Mouse (Mus musculus): ENCODE measurements around the gene Adnp. TPM values are rescaled to one million over a fixed set of nuclear protein-coding genes. Genes with fewer than 3 reads are reported as not detected.

Adnp gene
- total and polyA plus RNA-seq, 3 experiments: 1.1 to 90.8 (median 45.6) TPM

- no peak overlapping the region for H3K4me3 ChIP-seq (ENCODE audit: low read depth, low read length)
- no peaks in the 10 kb centered on the region for H3K9me3 ChIP-seq (replicated peaks)
- no peaks in the 10 kb centered on the region; the same call in 1 of the 2 replicates for H3K4me1 ChIP-seq (ENCODE audit: insufficient read depth, low read depth, low read length)
- no peaks in the 10 kb centered on the region for H3K36me3 ChIP-seq (replicated peaks)
- TF ChIP-seq GATA1 (IDR thresholded peaks at IDR 0.05; ENCODE audit: borderline replicate concordance, low read length) (no peak), GATA2 (IDR thresholded peaks at IDR 0.05; ENCODE audit: borderline replicate concordance, low read depth, low read length) (no peak), TAL1 (conservative IDR thresholded peaks at IDR 0.05; ENCODE audit: low read depth, low read length) (no peak), CTCF (IDR thresholded peaks at IDR 0.05; ENCODE audit: low read depth, low read length) (no peak), POLR2AphosphoS5 (IDR thresholded peaks at IDR 0.05; ENCODE audit: insufficient replicate concordance, low read depth, low read length) (no peak)
- no peak for ATAC-seq (ENCODE audit: extremely low read depth, insufficient number of reproducible peaks, low FRiP score, poor library complexity, severe bottlenecking)
- no peak for DNase-seq (ENCODE audit: low spot score)
- peaks cover 10% of the 10 kb centered on the region for H3K27me3 ChIP-seq (ENCODE audit: insufficient read depth, low read length)
Measured at GRCm38 (mm10) chr2:168248167-168248855, 41.4 kb upstream of the Adnp start.

- DNase-seq (ENCODE audit: low spot score) (no peak), ATAC-seq (ENCODE audit: extremely low read depth, insufficient number of reproducible peaks, low FRiP score, poor library complexity, severe bottlenecking) (no peak)
- Histone ChIP-seq H3K4me1 (ENCODE audit: insufficient read depth, low read depth, low read length) (no peaks in the 10 kb centered on the region; the same call in 1 of the 2 replicates), H3K27me3 (ENCODE audit: insufficient read depth, low read length) (peaks cover 10% of the 10 kb centered on the region), H3K36me3 (replicated peaks) (no peaks in the 10 kb centered on the region), H3K9me3 (replicated peaks) (no peaks in the 10 kb centered on the region), H3K4me3 (ENCODE audit: low read depth, low read length) (no peak overlapping the region)
- no peak for TF ChIP-seq POLR2AphosphoS5 (IDR thresholded peaks at IDR 0.05; ENCODE audit: insufficient replicate concordance, low read depth, low read length)
- no peak for TF ChIP-seq TAL1 (conservative IDR thresholded peaks at IDR 0.05; ENCODE audit: low read depth, low read length)
- no peak for TF ChIP-seq GATA1 (IDR thresholded peaks at IDR 0.05; ENCODE audit: borderline replicate concordance, low read length)
- no peak for TF ChIP-seq GATA2 (IDR thresholded peaks at IDR 0.05; ENCODE audit: borderline replicate concordance, low read depth, low read length)
- TF ChIP-seq CTCF (IDR thresholded peaks at IDR 0.05; ENCODE audit: low read depth, low read length): no peak
Measured at GRCm38 (mm10) chr2:168245571-168245970, 38.7 kb upstream of the Adnp start.

GRCm38 (mm10) chr2:168243278-168243677, 36.4 kb upstream of the Adnp start:
- Histone ChIP-seq H3K27me3 (ENCODE audit: insufficient read depth, low read length) (peaks cover 13% of the 10 kb centered on the region), H3K4me1 (ENCODE audit: insufficient read depth, low read depth, low read length) (no peaks in the 10 kb centered on the region), H3K4me3 (ENCODE audit: low read depth, low read length) (no peak overlapping the region), H3K36me3 (replicated peaks) (no peaks in the 10 kb centered on the region), H3K9me3 (replicated peaks) (no peaks in the 10 kb centered on the region)
- no peak for ATAC-seq (ENCODE audit: extremely low read depth, insufficient number of reproducible peaks, low FRiP score, poor library complexity, severe bottlenecking)
- DNase-seq (ENCODE audit: low spot score): no peak
- TF ChIP-seq GATA2 (IDR thresholded peaks at IDR 0.05; ENCODE audit: borderline replicate concordance, low read depth, low read length) (no peak), POLR2AphosphoS5 (IDR thresholded peaks at IDR 0.05; ENCODE audit: insufficient replicate concordance, low read depth, low read length) (no peak), GATA1 (IDR thresholded peaks at IDR 0.05; ENCODE audit: borderline replicate concordance, low read length) (no peak)

- TF ChIP-seq POLR2AphosphoS5 (IDR thresholded peaks at IDR 0.05; ENCODE audit: insufficient replicate concordance, low read depth, low read length) (no peak), GATA2 (IDR thresholded peaks at IDR 0.05; ENCODE audit: borderline replicate concordance, low read depth, low read length) (no peak), TAL1 (conservative IDR thresholded peaks at IDR 0.05; ENCODE audit: low read depth, low read length) (no peak), CTCF (IDR thresholded peaks at IDR 0.05; ENCODE audit: low read depth, low read length) (no peak), GATA1 (IDR thresholded peaks at IDR 0.05; ENCODE audit: borderline replicate concordance, low read length) (no peak)
- no peak overlapping the region for H3K4me3 ChIP-seq (ENCODE audit: low read depth, low read length)
- ATAC-seq (ENCODE audit: extremely low read depth, insufficient number of reproducible peaks, low FRiP score, poor library complexity, severe bottlenecking) (no peak), DNase-seq (ENCODE audit: low spot score) (no peak)
- no peaks in the 10 kb centered on the region for H3K9me3 ChIP-seq (replicated peaks)
- no peaks in the 10 kb centered on the region for H3K4me1 ChIP-seq (ENCODE audit: insufficient read depth, low read depth, low read length)
- no peaks in the 10 kb centered on the region for H3K36me3 ChIP-seq (replicated peaks)
- peaks cover 14% of the 10 kb centered on the region for H3K27me3 ChIP-seq (ENCODE audit: insufficient read depth, low read length)
Measured at GRCm38 (mm10) chr2:168242841-168243240, 35.9 kb upstream of the Adnp start.

- peaks cover 23% of the 10 kb centered on the region for H3K36me3 ChIP-seq (replicated peaks)
- H3K27me3 ChIP-seq (ENCODE audit: insufficient read depth, low read length): peaks cover 4% of the 10 kb centered on the region
- DNase-seq (ENCODE audit: low spot score): no peak
- H3K4me3 ChIP-seq (ENCODE audit: low read depth, low read length): no peak overlapping the region
- H3K9me3 ChIP-seq (replicated peaks): no peaks in the 10 kb centered on the region
- peaks cover 8% of the 10 kb centered on the region; the same call in 1 of the 2 replicates for H3K4me1 ChIP-seq (ENCODE audit: insufficient read depth, low read depth, low read length)
- TF ChIP-seq GATA2 (IDR thresholded peaks at IDR 0.05; ENCODE audit: borderline replicate concordance, low read depth, low read length) (no peak), GATA1 (IDR thresholded peaks at IDR 0.05; ENCODE audit: borderline replicate concordance, low read length) (no peak), POLR2AphosphoS5 (IDR thresholded peaks at IDR 0.05; ENCODE audit: insufficient replicate concordance, low read depth, low read length) (no peak), CTCF (IDR thresholded peaks at IDR 0.05; ENCODE audit: low read depth, low read length) (no peak), TAL1 (conservative IDR thresholded peaks at IDR 0.05; ENCODE audit: low read depth, low read length) (no peak)
- no peak for ATAC-seq (ENCODE audit: extremely low read depth, insufficient number of reproducible peaks, low FRiP score, poor library complexity, severe bottlenecking)
Measured at GRCm38 (mm10) chr2:168238335-168238734, 31.4 kb upstream of the Adnp start.

GRCm38 (mm10) chr2:168233286-168233685, 26.4 kb upstream of the Adnp start:
- peaks cover 40% of the 10 kb centered on the region for H3K4me1 ChIP-seq (ENCODE audit: insufficient read depth, low read depth, low read length)
- TF ChIP-seq TAL1 (conservative IDR thresholded peaks at IDR 0.05; ENCODE audit: low read depth, low read length): no peak
- TF ChIP-seq GATA1 (IDR thresholded peaks at IDR 0.05; ENCODE audit: borderline replicate concordance, low read length): no peak
- TF ChIP-seq GATA2 (IDR thresholded peaks at IDR 0.05; ENCODE audit: borderline replicate concordance, low read depth, low read length): no peak
- TF ChIP-seq POLR2AphosphoS5 (IDR thresholded peaks at IDR 0.05; ENCODE audit: insufficient replicate concordance, low read depth, low read length): no peak
- ATAC-seq (ENCODE audit: extremely low read depth, insufficient number of reproducible peaks, low FRiP score, poor library complexity, severe bottlenecking) (no peak), DNase-seq (ENCODE audit: low spot score) (no peak)
- no peaks in the 10 kb centered on the region for H3K9me3 ChIP-seq (replicated peaks)
- peaks cover 1% of the 10 kb centered on the region for H3K27me3 ChIP-seq (ENCODE audit: insufficient read depth, low read length)
- H3K4me3 ChIP-seq (ENCODE audit: low read depth, low read length): no peak overlapping the region
- H3K36me3 ChIP-seq (replicated peaks): peaks cover 49% of the 10 kb centered on the region
